ENCODE assay signal across 8 mouse cellular contexts in genomic region chr8:120231870-120232269, GRCm38 (mm10). TPM values are rescaled to one million over a fixed set of nuclear protein-coding genes. Genes with fewer than 3 reads are reported as not detected.
DNase-seq lines count a peak whose midpoint lies in the region; ATAC-seq and TF ChIP-seq lines count a peak whose summit lies in the region.

No protein-coding gene starts in this region.

- peak; percentile 79 to 86 for DNase-seq in cerebellum, postnatal 10 days
- DNase-seq in brain, embryonic 14.5 days (ENCODE audit: low read depth), result peak; percentile 43
- DNase-seq in heart, postnatal 0 days (ENCODE audit: low spot score), result peak; percentile 67
- peak; percentile 25 to 65 for DNase-seq in lung, postnatal 4 days
- no peak for DNase-seq in urinary bladder, adult 18-20 months (ENCODE audit: low spot score in 2 of 2)
- DNase-seq in embryo, embryonic 10 days (ENCODE audit: low spot score), result no peak
- DNase-seq in thymus, postnatal 14 days, result no peak

- 0 out of 2 replicates have a peak overlapping the region, but pooled peaks have one; percentile 10 for H3K4me3 ChIP-seq in heart, postnatal 0 days (ENCODE audit: low read depth, low read length)

- no peak for TF ChIP-seq POLR2A in brain, embryonic 14.5 days (IDR thresholded peaks at IDR 0.05; ENCODE audit: borderline replicate concordance, extremely low read depth, insufficient read depth, insufficient read length, poor library complexity, severe bottlenecking)

- H3K27me3 ChIP-seq in heart, postnatal 0 days (ENCODE audit: control insufficient read depth, insufficient read depth, low read length), result peaks cover 7% of the 10 kb centered on the region; the same call in 1 of the 2 replicates

- H3K27ac ChIP-seq in heart, postnatal 0 days (ENCODE audit: low read depth), result peak overlapping the region; percentile 9; the same call in 1 of the 2 replicates

- 0 out of 2 replicates have a peak, but pooled peaks have one; percentile 31 for TF ChIP-seq EP300 in heart, postnatal 0 days (IDR thresholded peaks at IDR 0.05; ENCODE audit: low read depth)

- no peak for TF ChIP-seq CTCF in brain, embryonic 14.5 days (IDR thresholded peaks at IDR 0.05; ENCODE audit: borderline replicate concordance, extremely low read depth, insufficient read depth, insufficient read length)
- TF ChIP-seq CTCF in heart, postnatal 0 days (IDR thresholded peaks at IDR 0.05; ENCODE audit: low read depth), result no peak

- no peak overlapping the region for H3K9ac ChIP-seq in heart, postnatal 0 days (replicated peaks; ENCODE audit: low read depth, low read length)

- WGBS in heart, postnatal 0 days, result 34% methylated on average over 3 of the region's 3 CpGs

- H3K36me3 ChIP-seq in heart, postnatal 0 days (replicated peaks; ENCODE audit: control insufficient read depth, insufficient read depth, low read length), result no peaks in the 10 kb centered on the region

- peak overlapping the region; percentile 97 for H3K4me2 ChIP-seq in heart, postnatal 0 days (ENCODE audit: low read depth, low read length)

- peaks cover 53% of the 10 kb centered on the region for H3K4me1 ChIP-seq in heart, postnatal 0 days (ENCODE audit: control insufficient read depth, insufficient read depth)

- no peaks in the 10 kb centered on the region for H3K9me3 ChIP-seq in heart, postnatal 0 days (replicated peaks; ENCODE audit: control insufficient read depth, low read length)

- no peak for ATAC-seq in cerebellum, adult (ENCODE audit: insufficient number of reproducible peaks, low FRiP score, low TSS enrichment)
- ATAC-seq in heart, postnatal 0 days (ENCODE audit: insufficient read depth, low read depth), result no peak

RNA-seq across cellular contexts. Expression of gene Gse1, which starts 3.6 kb away (rescaled TPM):
- 70.3 and 70.4 TPM in 2 replicates for polyA plus RNA-seq in brain, embryonic 14.5 days (2012; rRNA removed)
- total RNA-seq in heart, postnatal 0 days (2014; rRNA removed; ENCODE audit: low replicate concordance), result 18.7 and 30.8 TPM in 2 replicates
- 4.1 and 5.4 TPM in 2 replicates for polyA plus RNA-seq in heart, postnatal 0 days (2015; fragmentation: Nextera tagmentation; extraction: Ambion mirVana)

RNA-seq across cellular contexts. Expression of gene Fam92b, which starts 54.6 kb away (rescaled TPM):
- polyA plus RNA-seq in brain, embryonic 14.5 days (2012; rRNA removed), result 1.3 and 1.7 TPM in 2 replicates
- total RNA-seq in heart, postnatal 0 days (2014; rRNA removed; ENCODE audit: low replicate concordance), result not detected in 2 replicates
- polyA plus RNA-seq in heart, postnatal 0 days (2015; fragmentation: Nextera tagmentation; extraction: Ambion mirVana), result 0.44 TPM in 1 of 2 replicates, not detected in the other

Comparison
In these comparisons a context has a peak if more than half of its experiments do, and no peak if none do; other contexts are left out.
1. DNase-seq: peak in cerebellum, postnatal 10 days (2 of 2), brain, embryonic 14.5 days (single experiment), heart, postnatal 0 days (single experiment) and lung, postnatal 4 days (2 of 2); none in urinary bladder, adult 18-20 months (0 of 2), embryo, embryonic 10 days (single experiment) and thymus, postnatal 14 days (single experiment).
2. RNA of gene Gse1, which starts 3.6 kb away (polyA plus RNA-seq): 70.3 to 70.4 TPM in brain, embryonic 14.5 days; 4.1 to 5.4 TPM in heart, postnatal 0 days; every median in the first group is over 10 times any median in the second.